Mouse (Mus musculus) urinary bladder, postnatal 10 days (tissue): ENCODE results near the gene Mfsd2a.

Experiments
- DNase-seq: peaks from one replicate; pipeline ENCODE4 v3.0.0; 2022; ENCODE audit warnings: low spot score

The Mfsd2a gene

GRCm38 (mm10) chr4:122978850-122979249 is 17.9 kb upstream of the Mfsd2a start:
- no peak for DNase-seq

GRCm38 (mm10) chr4:122976885-122977284 is 15.9 kb upstream of the Mfsd2a start:
- no peak for DNase-seq

DNA sequence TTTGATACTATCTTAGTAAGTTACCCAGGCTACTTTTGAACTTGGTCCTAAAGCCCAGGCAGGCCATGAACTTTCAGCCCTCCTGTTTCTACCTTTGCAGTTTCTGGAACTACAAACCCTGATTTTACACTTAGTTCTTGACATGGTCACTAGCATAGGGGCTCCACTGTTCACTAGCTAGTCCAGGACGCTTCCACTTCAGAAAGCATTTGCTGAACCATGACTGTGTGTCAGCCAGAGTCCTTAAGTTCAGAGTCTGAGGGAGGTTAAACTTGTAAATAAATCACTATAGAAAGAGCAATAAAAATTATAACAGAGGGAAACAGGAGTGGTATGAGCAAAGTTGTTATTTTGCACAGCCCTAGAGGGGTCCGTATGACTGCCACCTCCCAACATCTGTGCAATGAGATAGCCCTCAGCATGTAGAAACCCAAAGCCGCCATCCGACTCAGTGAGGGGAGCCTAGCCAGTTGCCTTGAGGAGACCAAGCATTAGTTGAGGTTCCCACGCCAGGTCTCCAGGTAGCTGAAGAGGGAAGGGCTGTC is 14.1 kb upstream of the Mfsd2a start:
- DNase-seq: no peak

GRCm38 (mm10) chr4:122972056-122972455 is 11.1 kb upstream of the Mfsd2a start:
- no peak for DNase-seq

GRCm38 (mm10) chr4:122971646-122972045 is 10.7 kb upstream of the Mfsd2a start:
- DNase-seq: no peak

DNA sequence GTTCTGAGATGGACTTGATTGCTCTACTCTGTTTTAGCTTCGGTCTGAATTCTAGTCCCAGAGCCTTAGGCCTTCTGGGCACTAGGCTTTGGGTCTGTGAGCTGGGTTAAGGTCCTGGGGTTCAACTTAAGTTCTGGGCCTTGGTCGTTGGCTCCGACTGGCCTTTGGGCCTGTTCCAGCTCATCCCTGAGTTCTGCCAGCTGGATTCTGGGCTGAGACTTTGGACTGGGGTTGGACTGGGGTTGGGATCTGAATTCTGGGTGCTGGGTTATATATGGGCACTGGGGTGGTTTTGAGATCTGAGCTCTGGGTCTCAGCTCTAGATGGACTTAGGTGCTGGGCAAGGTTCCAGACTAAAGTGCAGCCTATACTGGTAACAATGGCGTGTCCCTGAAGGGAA is 10.2 kb upstream of the Mfsd2a start:
- DNase-seq: no peak

GRCm38 (mm10) chr4:122968106-122968505 is 7.1 kb upstream of the Mfsd2a start:
- no peak for DNase-seq

- DNase-seq: no peak
These were observed 1.8 kb upstream of the Mfsd2a start for GRCm38 (mm10) chr4:122962751-122963150.

- no peak for DNase-seq
These were observed 601 bp upstream of the Mfsd2a start for GRCm38 (mm10) chr4:122961589-122961988.

DNA sequence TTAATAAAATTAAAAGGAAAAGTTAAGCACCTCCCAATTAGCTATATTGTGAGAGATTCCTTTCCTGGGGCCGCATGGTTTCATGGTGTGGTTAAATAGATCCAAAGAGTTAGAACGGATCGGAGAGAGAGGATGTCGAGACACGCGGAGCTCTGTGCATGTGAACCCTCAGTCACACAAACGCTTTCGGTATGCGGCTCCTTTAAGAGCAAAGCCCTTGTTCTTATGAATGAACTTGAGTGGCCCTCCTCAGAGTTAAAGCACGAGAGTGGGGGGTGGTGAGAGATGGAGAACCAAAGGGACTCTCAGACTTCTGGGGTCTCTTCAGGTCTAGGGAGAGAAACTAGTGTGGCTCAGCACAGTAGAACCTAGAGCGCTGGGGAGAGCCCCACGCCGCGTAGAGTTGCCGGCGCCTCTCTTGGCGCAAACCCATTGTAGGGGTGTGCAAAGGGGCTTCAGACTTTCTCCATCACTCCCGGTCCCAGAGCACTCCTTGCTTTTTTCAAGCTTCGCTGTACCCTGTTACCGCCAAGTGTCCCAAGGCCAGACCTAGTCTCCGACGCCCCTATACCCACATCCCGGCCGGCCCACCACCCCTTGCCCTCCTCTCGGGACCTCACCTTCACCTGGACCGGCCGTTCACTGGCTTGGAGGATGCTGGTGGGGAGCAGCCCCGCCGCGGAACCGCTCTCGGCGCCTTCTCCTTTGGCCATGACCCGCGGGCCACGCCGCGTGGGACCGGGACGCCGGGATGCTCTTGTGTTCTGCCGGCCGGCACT is 478 bp downstream of the Mfsd2a start:
- no peak for DNase-seq

- no peak for DNase-seq
These were observed 1.2 kb downstream of the Mfsd2a start for GRCm38 (mm10) chr4:122959816-122960215.

DNA sequence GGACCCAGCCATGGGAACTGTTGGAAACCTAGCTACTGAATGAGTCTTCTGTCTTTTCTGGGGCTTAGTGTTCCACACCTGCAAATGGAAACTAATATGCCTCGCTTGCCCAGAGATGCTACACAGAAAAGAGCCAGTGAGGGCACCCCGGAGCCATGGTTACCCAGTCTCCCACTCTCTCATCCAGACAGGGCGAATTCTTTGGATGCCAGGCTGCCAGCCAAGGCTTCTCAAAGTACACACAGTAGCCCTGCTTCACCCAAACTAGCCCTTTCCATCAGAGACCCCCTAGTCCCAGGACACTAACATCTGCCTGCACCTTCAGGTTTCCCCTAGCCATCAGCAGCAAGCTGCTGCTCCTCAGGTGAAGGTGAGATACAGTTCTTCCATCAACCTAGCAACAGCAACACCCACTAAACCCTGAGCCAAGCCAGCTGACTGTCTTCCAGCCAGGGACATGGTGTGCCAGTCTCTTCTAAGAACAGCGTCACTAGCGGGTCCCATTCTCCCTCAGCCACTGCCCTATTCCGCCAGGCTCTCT is 2.4 kb downstream of the Mfsd2a start:
- no peak for DNase-seq

GRCm38 (mm10) chr4:122956301-122956700 is 4.7 kb downstream of the Mfsd2a start:
- DNase-seq: no peak

GRCm38 (mm10) chr4:122955412-122956136 is 5.4 kb downstream of the Mfsd2a start:
- DNase-seq: peak; percentile 42

- DNase-seq: no peak
These were observed 6.1 kb downstream of the Mfsd2a start for GRCm38 (mm10) chr4:122954680-122955411.

GRCm38 (mm10) chr4:122949096-122949495 is 11.9 kb downstream of the Mfsd2a start:
- no peak for DNase-seq

DNA sequence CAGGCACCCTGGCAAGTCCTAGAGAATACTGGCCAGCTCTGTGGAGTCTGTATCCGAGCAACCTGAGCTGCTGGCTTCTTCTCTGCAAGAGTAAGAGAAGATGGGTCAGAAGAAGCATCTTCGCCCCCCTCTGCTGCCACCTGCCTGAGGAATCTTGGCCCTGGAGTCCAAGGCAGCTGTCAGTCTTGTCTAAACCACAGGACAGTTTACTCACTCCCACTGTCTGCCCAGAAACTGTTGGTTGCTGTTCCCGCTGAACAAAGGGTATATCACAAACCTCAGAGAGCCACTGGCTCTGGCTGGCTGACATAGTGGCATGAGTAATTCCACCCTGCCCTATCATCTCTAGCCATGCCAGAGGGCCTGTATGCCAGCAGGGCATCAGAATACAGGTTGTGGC is 13.8 kb downstream of the Mfsd2a start:
- no peak for DNase-seq

DNA sequence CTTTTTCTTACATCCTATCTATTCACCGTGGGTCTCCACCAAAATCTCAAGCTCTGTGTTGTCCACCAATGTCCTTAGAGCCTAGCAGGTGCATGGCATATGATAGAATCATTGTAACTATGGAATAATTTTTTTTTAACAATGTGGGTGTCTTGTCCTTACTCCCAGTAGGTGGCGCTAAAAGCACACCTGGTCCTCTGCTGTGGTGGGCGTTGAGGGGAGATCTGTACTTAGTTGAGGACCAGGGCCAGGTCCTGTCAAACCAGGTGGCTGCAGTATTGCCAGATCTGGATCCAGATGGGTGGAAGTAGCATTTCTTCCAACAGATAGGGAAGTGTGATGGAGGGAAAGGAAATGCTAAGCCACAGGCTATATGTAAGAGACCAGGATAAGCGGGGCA is 16.6 kb downstream of the Mfsd2a start:
- no peak for DNase-seq

GRCm38 (mm10) chr4:122939048-122939796 is 21.8 kb downstream of the Mfsd2a start:
- DNase-seq: no peak

- no peak for DNase-seq
These were observed 23.5 kb downstream of the Mfsd2a start for GRCm38 (mm10) chr4:122937489-122937888.

- DNase-seq: no peak
These were observed 25.4 kb downstream of the Mfsd2a start for GRCm38 (mm10) chr4:122935466-122936099.
